Mouse (Mus musculus) embryonic facial prominence, embryonic 14.5 days (tissue): ENCODE data around the gene Ddx60. TPM values are rescaled to one million over a fixed set of nuclear protein-coding genes. Genes with fewer than 3 reads are reported as not detected.
A peak's percentile ranks its signal among the peaks of the same experiment; 100 is the strongest.
"Not testable (repeated sequence)": the region's sequence is repeated elsewhere in the genome, so short reads cannot be mapped to it uniquely, and the experiment has no call there.

Experiments
- ATAC-seq: fragments of 200-750 bp; cut with Nextera tagmentation; 2 replicates; pipeline ENCODE4 v1.8.0; 2017; ENCODE audit warnings: low read depth, moderate number of reproducible peaks, moderate TSS enrichment
- DNase-seq: peaks from one replicate; pipeline ENCODE4 v3.0.0-alpha.2; 2015; ENCODE audit warnings: low spot score
- H3K27ac ChIP-seq: fragments of 300-500 bp; sonication (generic); replicated peaks from 2 replicates; pipeline ENCODE4 v1.5.1; 2014; ENCODE audit warnings: low read depth, mild to moderate bottlenecking, low read length, moderate library complexity
- H3K27me3 ChIP-seq: fragments of 300-500 bp; sonication (generic); replicated peaks from 2 replicates; pipeline ENCODE4 v1.6.1; 2014; ENCODE audit warnings: low read length; ENCODE audit not compliant: control insufficient read depth, insufficient read depth
- H3K36me3 ChIP-seq: fragments of 300-500 bp; sonication (generic); 2 replicates; pipeline ENCODE4 v1.6.1; 2014; ENCODE audit warnings: low read length, mixed read lengths; ENCODE audit not compliant: control insufficient read depth, insufficient read depth
- H3K4me1 ChIP-seq: fragments of 300-500 bp; sonication (generic); 2 replicates; pipeline ENCODE4 v1.6.1; 2014; ENCODE audit warnings: antibody characterized with exemption, low read length; ENCODE audit not compliant: control insufficient read depth, insufficient read depth
- H3K4me2 ChIP-seq: fragments of 300-500 bp; sonication (generic); 2 replicates; pipeline ENCODE4 v1.6.1; 2014; ENCODE audit warnings: low read depth, mild to moderate bottlenecking, low read length, moderate library complexity, mixed read lengths
- H3K4me3 ChIP-seq: fragments of 300-500 bp; sonication (generic); 2 replicates; pipeline ENCODE4 v1.5.1; 2014; ENCODE audit warnings: low read depth, mild to moderate bottlenecking, low read length
- H3K9ac ChIP-seq: fragments of 300-500 bp; sonication (generic); 2 replicates; pipeline ENCODE4 v1.6.1; 2014; ENCODE audit warnings: low read depth, mild to moderate bottlenecking, low read length, moderate library complexity, mixed read lengths
- H3K9me3 ChIP-seq: fragments of 300-500 bp; sonication (generic); 2 replicates; pipeline ENCODE4 v1.6.1; 2016; ENCODE audit warnings: low read length; ENCODE audit not compliant: control insufficient read depth
- WGBS: fragments of 180-500 bp; shearing (Covaris S2); extraction: QIAGEN DNeasy Blood & Tissue Kit; methylation state at CpG from one replicate; pipeline ENCODE4 v1.1.7; 2014; 5-methylcytosine and 5-hydroxymethylcytosine counted together
- polyA plus RNA-seq: library from polyadenylated mRNA; unstranded; fragments of >200 nt; fragmentation: Nextera tagmentation; extraction: Ambion mirVana; gene quantifications from 2 replicates; pipeline ENCODE4 v1.2.1, GENCODE M21; 2014

Ddx60 gene
- polyA plus RNA-seq, 1 experiment from 2014 or later: 0.82 TPM

DNA sequence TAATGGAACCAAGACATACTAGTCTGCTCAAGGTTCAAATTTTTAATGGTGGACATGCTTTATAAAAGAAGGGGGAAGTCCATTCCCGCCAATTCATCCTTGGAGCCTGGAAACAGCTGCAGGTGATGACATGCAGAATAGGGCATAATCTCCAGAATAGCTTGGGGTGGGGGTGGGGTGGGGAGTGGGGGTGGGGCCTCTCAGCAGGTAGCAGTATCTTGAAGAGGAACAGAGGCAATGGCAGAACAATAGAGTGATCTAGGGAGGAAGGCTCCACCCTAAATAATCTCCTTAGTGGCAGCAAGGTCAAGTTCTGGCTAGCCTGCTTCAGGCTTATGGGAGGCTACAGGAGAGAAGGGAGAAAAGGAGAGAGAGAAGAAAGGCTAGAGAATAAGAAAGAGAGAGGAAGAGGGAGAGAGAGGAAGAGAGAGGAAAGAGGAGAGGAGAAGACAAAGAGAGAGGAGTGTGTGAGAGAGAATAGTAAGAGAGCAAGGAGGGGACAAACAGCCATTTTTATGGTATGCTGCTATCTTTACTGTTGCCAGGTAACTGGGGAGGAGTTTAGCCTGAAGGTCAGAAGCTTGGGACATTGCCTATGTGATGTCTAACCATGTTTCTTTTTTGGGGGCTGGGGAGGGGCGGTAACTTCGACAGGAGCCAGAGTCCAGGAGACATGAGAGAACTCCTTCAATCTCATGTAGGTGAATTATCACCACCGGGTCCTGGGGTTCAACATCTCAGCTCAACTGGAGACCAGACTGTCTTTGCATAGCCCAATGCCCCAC is 36.9 kb downstream of the Ddx60 start:
- 79% methylated on average over 4 of the region's 4 CpGs for WGBS
- DNase-seq, H3K27ac ChIP-seq, H3K4me1 ChIP-seq, H3K4me2 ChIP-seq, H3K27me3 ChIP-seq, H3K9me3 ChIP-seq, H3K4me3 ChIP-seq, H3K36me3 ChIP-seq, H3K9ac ChIP-seq, ATAC-seq: not testable (repeated sequence)

DNA sequence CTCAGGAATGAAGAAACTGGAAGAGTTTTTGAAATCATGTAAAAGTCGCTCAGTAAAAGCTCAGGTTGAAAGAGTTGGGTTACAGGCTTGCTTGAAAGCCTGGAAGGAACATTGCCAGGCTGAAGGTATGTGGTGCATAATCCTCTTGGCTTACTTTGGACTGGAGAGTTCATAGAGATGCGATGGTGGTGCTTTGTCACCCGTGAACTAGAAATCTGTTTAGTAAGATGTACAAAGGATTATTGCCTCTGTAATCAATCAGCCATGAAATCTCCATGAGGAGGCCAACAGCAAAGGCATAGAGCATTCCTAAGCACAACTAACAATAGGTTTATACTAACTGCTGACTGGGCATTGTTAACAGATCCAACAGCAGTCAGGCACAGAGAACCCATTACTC is 41.7 kb downstream of the Ddx60 start:
- WGBS: 61% methylated on average over 3 of the region's 3 CpGs
- no peaks in the 10 kb centered on the region for H3K27me3 ChIP-seq
- H3K27ac ChIP-seq: no peak overlapping the region
- DNase-seq (peak; percentile 62), ATAC-seq (peak; percentile 70; the same call in 1 of the 2 replicates)
- H3K9me3 ChIP-seq: no peaks in the 10 kb centered on the region
- no peaks in the 10 kb centered on the region for H3K4me1 ChIP-seq
- no peak overlapping the region for H3K4me2 ChIP-seq
- H3K4me3 ChIP-seq: no peak overlapping the region
- no peaks in the 10 kb centered on the region for H3K36me3 ChIP-seq
- no peak overlapping the region for H3K9ac ChIP-seq

DNA sequence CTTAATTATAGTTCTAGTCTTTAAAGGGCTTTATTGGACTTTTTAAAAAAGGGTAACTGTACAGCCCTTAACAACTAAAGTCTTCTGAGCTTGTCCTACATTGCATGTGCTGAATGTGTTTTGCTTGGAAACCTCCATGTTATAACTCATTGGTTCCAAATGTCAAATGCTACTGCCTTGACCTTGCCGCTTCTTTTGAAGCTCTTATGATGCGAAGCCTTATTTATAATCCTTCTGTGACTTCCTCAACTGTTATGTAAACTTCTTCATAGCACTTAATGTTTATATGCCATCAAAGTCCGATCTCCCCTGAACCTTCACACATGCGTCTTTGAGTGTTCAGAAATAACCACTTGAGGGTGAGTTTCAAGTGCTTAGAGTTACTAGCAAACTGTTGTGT is 57.1 kb downstream of the Ddx60 start:
- Histone ChIP-seq H3K4me3 (no peak overlapping the region), H3K9ac (no peak overlapping the region), H3K27me3 (no peaks in the 10 kb centered on the region), H3K4me1 (no peaks in the 10 kb centered on the region), H3K9me3 (no peaks in the 10 kb centered on the region), H3K4me2 (no peak overlapping the region), H3K27ac (no peak overlapping the region), H3K36me3 (no peaks in the 10 kb centered on the region)
- WGBS: 86% methylated on average over 4 of the region's 4 CpGs
- ATAC-seq (no peak), DNase-seq (no peak)

DNA sequence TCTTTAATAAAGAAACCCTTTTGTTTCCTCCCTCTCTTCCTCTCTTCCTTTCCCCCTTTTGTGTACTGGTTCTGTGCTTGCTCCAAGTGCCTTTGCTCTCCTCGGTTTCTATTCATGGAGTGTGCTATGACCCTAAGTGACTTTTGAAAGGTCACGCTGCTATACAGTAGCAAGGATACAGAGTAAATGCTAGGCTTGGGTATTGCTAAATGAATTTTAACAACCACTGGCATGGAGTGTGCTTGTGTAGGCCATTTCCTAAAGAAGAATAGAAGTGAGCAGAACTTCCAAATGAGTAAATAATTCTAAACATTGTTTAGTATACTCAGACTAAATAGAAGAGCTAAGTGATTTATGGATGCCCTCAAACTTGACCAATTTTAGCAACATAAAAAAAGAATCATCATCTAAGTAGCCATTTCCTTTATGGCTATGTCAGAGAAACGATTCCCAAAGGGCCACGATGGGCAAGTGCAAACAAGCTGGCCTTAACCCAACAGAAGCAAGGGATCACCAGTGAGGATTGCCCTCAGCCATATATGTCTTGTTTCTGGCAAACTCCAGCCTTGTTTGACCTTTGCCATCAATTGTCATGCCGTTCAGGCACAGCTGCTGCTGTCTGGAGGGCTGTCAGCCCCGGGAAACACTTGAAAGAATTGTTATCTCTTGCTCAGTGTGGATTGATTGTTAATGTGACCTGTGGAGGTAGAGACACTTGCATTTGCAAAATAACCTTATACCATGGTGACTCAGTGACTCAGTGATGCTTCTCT is 58.0 kb downstream of the Ddx60 start:
- Histone ChIP-seq H3K4me1 (no peaks in the 10 kb centered on the region), H3K9ac (no peak overlapping the region), H3K27ac (no peak overlapping the region), H3K36me3 (no peaks in the 10 kb centered on the region), H3K4me2 (no peak overlapping the region), H3K4me3 (no peak overlapping the region), H3K9me3 (no peaks in the 10 kb centered on the region), H3K27me3 (no peaks in the 10 kb centered on the region)
- 50% methylated on average over 6 of the region's 6 CpGs for WGBS
- no peak for ATAC-seq
- peak; percentile 19 for DNase-seq

- WGBS: 41% methylated on average over 6 of the region's 6 CpGs
- Histone ChIP-seq H3K4me1 (no peaks in the 10 kb centered on the region), H3K36me3 (no peaks in the 10 kb centered on the region), H3K4me2 (no peak overlapping the region), H3K27me3 (no peaks in the 10 kb centered on the region), H3K27ac (no peak overlapping the region), H3K4me3 (no peak overlapping the region), H3K9ac (no peak overlapping the region), H3K9me3 (no peaks in the 10 kb centered on the region)
- no peak for DNase-seq
- ATAC-seq: no peak
These were observed 61.6 kb downstream of the Ddx60 start for GRCm38 (mm10) chr8:61989464-61989863.

GRCm38 (mm10) chr8:61992796-61993195 is 64.9 kb downstream of the Ddx60 start:
- H3K36me3 ChIP-seq: no peaks in the 10 kb centered on the region
- no peaks in the 10 kb centered on the region for H3K9me3 ChIP-seq
- DNase-seq: peak; percentile 54
- H3K27ac ChIP-seq: no peak overlapping the region
- ATAC-seq: no peak
- H3K9ac ChIP-seq: no peak overlapping the region
- no peak overlapping the region for H3K4me2 ChIP-seq
- WGBS: 55% methylated on average over 1 of the region's 1 CpGs
- no peaks in the 10 kb centered on the region for H3K4me1 ChIP-seq
- no peaks in the 10 kb centered on the region for H3K27me3 ChIP-seq
- no peak overlapping the region for H3K4me3 ChIP-seq

GRCm38 (mm10) chr8:61997125-61997524 is 69.2 kb downstream of the Ddx60 start:
- Histone ChIP-seq H3K4me2 (no peak overlapping the region), H3K36me3 (no peaks in the 10 kb centered on the region), H3K4me3 (no peak overlapping the region), H3K9ac (no peak overlapping the region), H3K27ac (no peak overlapping the region), H3K27me3 (no peaks in the 10 kb centered on the region), H3K4me1 (no peaks in the 10 kb centered on the region), H3K9me3 (no peaks in the 10 kb centered on the region)
- peak; percentile 16 for DNase-seq
- 51% methylated on average over 2 of the region's 2 CpGs for WGBS
- peak; percentile 60; the same call in 1 of the 2 replicates for ATAC-seq

- H3K27me3 ChIP-seq: no peaks in the 10 kb centered on the region
- ATAC-seq: no peak
- 84% methylated on average over 4 of the region's 4 CpGs for WGBS
- H3K4me1 ChIP-seq: no peaks in the 10 kb centered on the region
- H3K4me2 ChIP-seq: no peak overlapping the region
- H3K36me3 ChIP-seq: no peaks in the 10 kb centered on the region
- DNase-seq: no peak
- H3K9ac ChIP-seq: no peak overlapping the region
- H3K9me3 ChIP-seq: 0 out of 2 replicates have a peak, but pooled peaks cover 1% of the 10 kb centered on the region
- no peak overlapping the region for H3K4me3 ChIP-seq
- H3K27ac ChIP-seq: no peak overlapping the region
These were observed 86.3 kb downstream of the Ddx60 start for GRCm38 (mm10) chr8:62014166-62014565.
